Mouse (Mus musculus) embryonic fibroblast, embryonic 13.5 days (primary cell): Measurements from ENCODE around the gene Epha4.

Experiments used
- CTCF ChIP-seq: IDR thresholded peaks from 2 replicates; pipeline ENCODE4 v1.5.1; 2011; ENCODE audit warnings: mild to moderate bottlenecking, control low read depth, low read length, moderate library complexity, borderline replicate concordance; ENCODE audit not compliant: insufficient read depth
- POLR2A ChIP-seq: IDR thresholded peaks from 2 replicates; pipeline ENCODE4 v1.6.1; 2011; ENCODE audit warnings: low read depth, mild to moderate bottlenecking, control low read depth, low read length, moderate library complexity

GRCm38 (mm10) chr1:77433148-77433547, 81.7 kb downstream of the Epha4 start:
- TF ChIP-seq CTCF (no peak), POLR2A (no peak)
